Mouse (Mus musculus) lung, embryonic 16.5 days (tissue): ENCODE data around the gene Fggy. TPM values are rescaled to one million over a fixed set of nuclear protein-coding genes. Genes with fewer than 3 reads are reported as not detected.

ENCODE experiments used
- ATAC-seq: fragments of 200-750 bp; cut with Nextera tagmentation; 2 replicates; pipeline ENCODE4 v1.8.0; 2017; ENCODE audit warnings: low read depth, mild to moderate bottlenecking, moderate library complexity
- H3K27ac ChIP-seq: fragments of 300-500 bp; sonication (generic); 2 replicates; pipeline ENCODE4 v1.5.1; 2014; ENCODE audit warnings: mild to moderate bottlenecking, control low read depth, low read length
- H3K27me3 ChIP-seq: fragments of 300-500 bp; sonication (generic); 2 replicates; pipeline ENCODE4 v1.6.1; 2014; ENCODE audit warnings: low read depth, low read length, mixed read lengths; ENCODE audit not compliant: control insufficient read depth, insufficient read depth
- H3K36me3 ChIP-seq: fragments of 300-500 bp; sonication (generic); 2 replicates; pipeline ENCODE4 v1.6.1; 2014; ENCODE audit warnings: low read length; ENCODE audit not compliant: control insufficient read depth, insufficient read depth
- H3K4me1 ChIP-seq: fragments of 300-500 bp; sonication (generic); replicated peaks from 2 replicates; pipeline ENCODE4 v1.6.1; 2014; ENCODE audit warnings: low read length, mixed read lengths; ENCODE audit not compliant: control insufficient read depth, insufficient read depth
- H3K4me2 ChIP-seq: fragments of 300-500 bp; sonication (generic); 2 replicates; pipeline ENCODE4 v1.6.1; 2014; ENCODE audit warnings: low read depth, low read length, control low read depth
- H3K4me3 ChIP-seq: fragments of 300-500 bp; sonication (generic); 2 replicates; pipeline ENCODE4 v1.5.1; 2014; ENCODE audit warnings: mild to moderate bottlenecking, low read length, control low read depth
- H3K9ac ChIP-seq: fragments of 300-500 bp; sonication (generic); 2 replicates; pipeline ENCODE4 v1.6.1; 2014; ENCODE audit warnings: low read length, control low read depth
- H3K9me3 ChIP-seq: fragments of 300-500 bp; sonication (generic); 2 replicates; pipeline ENCODE4 v1.6.1; 2016; ENCODE audit warnings: low read length; ENCODE audit not compliant: control insufficient read depth
- WGBS: fragments of 180-500 bp; shearing (Covaris S2); extraction: QIAGEN DNeasy Blood & Tissue Kit; methylation state at CpG from one replicate; pipeline ENCODE4 v1.1.7; 2014; 5-methylcytosine and 5-hydroxymethylcytosine counted together
- polyA plus RNA-seq: library from polyadenylated mRNA; unstranded; fragments of >200 nt; fragmentation: Nextera tagmentation; extraction: Ambion mirVana; gene quantifications from 2 replicates; pipeline ENCODE4 v1.2.1, GENCODE M21; 2015

Gene Fggy
- polyA plus RNA-seq, 1 experiment from 2014 or later: 9.6 TPM

- Histone ChIP-seq H3K27ac (no peak overlapping the region), H3K4me3 (no peak overlapping the region), H3K4me2 (no peak overlapping the region), H3K9me3 (no peaks in the 10 kb centered on the region), H3K4me1 (peaks cover 9% of the 10 kb centered on the region), H3K27me3 (no peaks in the 10 kb centered on the region), H3K36me3 (no peaks in the 10 kb centered on the region), H3K9ac (no peak overlapping the region)
- 80% methylated on average over 3 of the region's 3 CpGs for WGBS
- ATAC-seq: no peak
Observed at GRCm38 (mm10) chr4:95649552-95649905, 92.2 kb downstream of the Fggy start.

DNA sequence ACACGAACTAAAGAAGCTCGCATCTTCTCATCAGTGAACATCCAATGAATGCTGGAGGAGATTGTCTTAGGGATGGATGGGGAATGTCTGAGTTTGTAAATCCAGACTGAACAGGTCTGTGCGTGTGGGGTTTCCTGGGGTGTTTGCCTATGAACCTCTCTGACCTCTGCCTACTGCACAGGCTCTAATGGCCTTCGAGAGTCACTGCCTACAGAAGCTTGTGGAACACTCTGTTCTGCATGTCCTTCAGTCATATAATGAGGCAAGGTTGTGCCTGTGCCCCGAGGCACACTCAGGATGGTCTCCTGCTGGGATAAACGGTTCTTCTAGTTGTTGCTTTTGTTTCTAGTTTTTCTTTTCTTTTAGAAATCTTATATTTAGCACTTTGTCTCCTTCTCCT is 92.7 kb downstream of the Fggy start:
- Histone ChIP-seq H3K36me3 (no peaks in the 10 kb centered on the region), H3K9me3 (no peaks in the 10 kb centered on the region), H3K4me3 (no peak overlapping the region), H3K27ac (no peak overlapping the region), H3K27me3 (no peaks in the 10 kb centered on the region), H3K4me1 (peaks cover 9% of the 10 kb centered on the region), H3K9ac (no peak overlapping the region), H3K4me2 (no peak overlapping the region)
- 79% methylated on average over 6 of the region's 6 CpGs for WGBS
- no peak for ATAC-seq

- H3K27ac ChIP-seq: no peak overlapping the region
- no peak overlapping the region for H3K4me2 ChIP-seq
- 33% methylated on average over 6 of the region's 6 CpGs for WGBS
- H3K9ac ChIP-seq: no peak overlapping the region
- H3K27me3 ChIP-seq: no peaks in the 10 kb centered on the region
- H3K9me3 ChIP-seq: no peaks in the 10 kb centered on the region
- no peaks in the 10 kb centered on the region for H3K36me3 ChIP-seq
- ATAC-seq: no peak
- H3K4me1 ChIP-seq: peaks cover 9% of the 10 kb centered on the region
- H3K4me3 ChIP-seq: no peak overlapping the region
Observed at GRCm38 (mm10) chr4:95652044-95652443, 94.7 kb downstream of the Fggy start.

- peaks cover 9% of the 10 kb centered on the region for H3K4me1 ChIP-seq
- no peak overlapping the region for H3K9ac ChIP-seq
- ATAC-seq: no peak
- no peaks in the 10 kb centered on the region for H3K27me3 ChIP-seq
- H3K4me3 ChIP-seq: no peak overlapping the region
- no peak overlapping the region for H3K27ac ChIP-seq
- no peaks in the 10 kb centered on the region for H3K36me3 ChIP-seq
- no peak overlapping the region for H3K4me2 ChIP-seq
- WGBS: 62% methylated on average over 3 of the region's 4 CpGs
- no peaks in the 10 kb centered on the region for H3K9me3 ChIP-seq
Observed at GRCm38 (mm10) chr4:95653296-95653912, 96.1 kb downstream of the Fggy start.

GRCm38 (mm10) chr4:95653913-95654301 is 96.6 kb downstream of the Fggy start:
- H3K36me3 ChIP-seq: no peaks in the 10 kb centered on the region
- no peak overlapping the region for H3K27ac ChIP-seq
- H3K9ac ChIP-seq: no peak overlapping the region
- WGBS: 41% methylated on average over 4 of the region's 4 CpGs
- H3K9me3 ChIP-seq: no peaks in the 10 kb centered on the region
- H3K4me3 ChIP-seq: no peak overlapping the region
- no peak overlapping the region for H3K4me2 ChIP-seq
- ATAC-seq: no peak
- peaks cover 9% of the 10 kb centered on the region for H3K4me1 ChIP-seq
- no peaks in the 10 kb centered on the region for H3K27me3 ChIP-seq

DNA sequence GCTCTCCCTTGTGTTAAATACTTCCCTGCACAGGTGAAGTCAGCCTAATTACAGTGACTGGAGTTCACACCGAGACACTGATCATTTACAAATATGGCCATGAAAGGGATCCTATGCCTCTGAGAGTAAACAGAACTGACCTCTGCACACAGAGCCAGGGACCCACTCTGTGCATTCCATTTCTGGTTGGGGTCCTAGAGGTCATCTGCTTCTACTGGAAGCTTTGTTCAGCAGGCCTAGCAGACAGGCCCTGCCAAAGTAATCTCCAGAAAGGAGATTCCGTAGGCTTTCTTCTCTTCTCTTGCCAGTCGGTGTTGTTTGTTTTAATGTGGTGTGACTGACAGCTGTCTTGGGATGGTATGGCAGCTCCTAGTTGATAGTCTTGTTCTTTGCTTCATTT is 101.7 kb downstream of the Fggy start:
- 30% methylated on average over 3 of the region's 3 CpGs for WGBS
- H3K4me3 ChIP-seq: no peak overlapping the region

GRCm38 (mm10) chr4:95663596-95663995 is 106.3 kb downstream of the Fggy start:
- Histone ChIP-seq H3K36me3 (no peaks in the 10 kb centered on the region), H3K9me3 (no peaks in the 10 kb centered on the region), H3K27ac (no peak overlapping the region), H3K4me2 (no peak overlapping the region), H3K4me1 (peaks cover 5% of the 10 kb centered on the region), H3K4me3 (no peak overlapping the region), H3K9ac (no peak overlapping the region), H3K27me3 (no peaks in the 10 kb centered on the region)
- WGBS: 67% methylated on average over 4 of the region's 4 CpGs
- ATAC-seq: no peak

More for the DNA sequence above, 101.7 kb downstream of the Fggy start:
- H3K4me2 ChIP-seq: no peak overlapping the region
- no peaks in the 10 kb centered on the region for H3K4me1 ChIP-seq
- no peaks in the 10 kb centered on the region for H3K27me3 ChIP-seq
- H3K36me3 ChIP-seq: no peaks in the 10 kb centered on the region
- no peaks in the 10 kb centered on the region for H3K9me3 ChIP-seq
- no peak overlapping the region for H3K27ac ChIP-seq
- no peak overlapping the region for H3K9ac ChIP-seq
- ATAC-seq: no peak

- 54% methylated on average over 3 of the region's 3 CpGs for WGBS
- Histone ChIP-seq H3K27ac (no peak overlapping the region), H3K4me2 (no peak overlapping the region), H3K9ac (no peak overlapping the region), H3K4me1 (peaks cover 5% of the 10 kb centered on the region), H3K4me3 (no peak overlapping the region), H3K27me3 (no peaks in the 10 kb centered on the region), H3K9me3 (no peaks in the 10 kb centered on the region), H3K36me3 (no peaks in the 10 kb centered on the region)
- no peak for ATAC-seq
Observed at GRCm38 (mm10) chr4:95664327-95664726, 107.0 kb downstream of the Fggy start.

GRCm38 (mm10) chr4:95666284-95666889 is 109.1 kb downstream of the Fggy start:
- Histone ChIP-seq H3K27me3 (no peaks in the 10 kb centered on the region), H3K9me3 (no peaks in the 10 kb centered on the region), H3K9ac (no peak overlapping the region), H3K36me3 (no peaks in the 10 kb centered on the region), H3K4me1 (peaks cover 5% of the 10 kb centered on the region), H3K4me2 (no peak overlapping the region), H3K27ac (no peak overlapping the region), H3K4me3 (no peak overlapping the region)
- no peak for ATAC-seq
- 64% methylated on average over 7 of the region's 7 CpGs for WGBS
